Mouse (Mus musculus) bone marrow, adult 2 months (tissue): ENCODE measurements around the gene Clip3. TPM values are rescaled to one million over a fixed set of nuclear protein-coding genes. Genes with fewer than 3 reads are reported as not detected.

Source experiments
- H3K27ac ChIP-seq: fragments of 200-500 bp; 2 replicates; pipeline ENCODE4 v1.5.1; 2012; ENCODE audit warnings: low read depth, mild to moderate bottlenecking, control low read depth, inconsistent platforms, low read length; ENCODE audit not compliant: control insufficient read depth, poor library complexity, insufficient read depth
- H3K4me1 ChIP-seq: fragments of 200-500 bp; 2 replicates; pipeline ENCODE4 v1.6.1; 2011; ENCODE audit warnings: low read length; ENCODE audit not compliant: control insufficient read depth, insufficient read depth
- H3K4me3 ChIP-seq: fragments of 200-500 bp; replicated peaks from 2 replicates; pipeline ENCODE3; 2011; ENCODE audit warnings: mild to moderate bottlenecking, low read depth, low read length, control low read depth; ENCODE audit not compliant: control insufficient read depth
- CTCF ChIP-seq: fragments of 200-500 bp; IDR thresholded peaks from 2 replicates; pipeline ENCODE4 v1.5.1; 2011; ENCODE audit warnings: low read length, control low read depth; ENCODE audit not compliant: control insufficient read depth, insufficient read depth
- POLR2A ChIP-seq: fragments of 200-500 bp; IDR thresholded peaks from 2 replicates; pipeline ENCODE4 v1.6.1; 2011; ENCODE audit warnings: low read depth, mild to moderate bottlenecking, control low read depth, low read length, borderline replicate concordance; ENCODE audit not compliant: control insufficient read depth
- WGBS: fragments of 180-500 bp; shearing (Covaris S2); methylation state at CpG from one replicate; pipeline ENCODE4 v1.1.7; 2018; 5-methylcytosine and 5-hydroxymethylcytosine counted together
- polyA plus RNA-seq: library from polyadenylated mRNA; stranded (reverse); fragments of >200 nt; gene quantifications from 2 replicates; pipeline ENCODE4 v1.2.4, GENCODE M21; 2011; ENCODE audit warnings: low replicate concordance; ENCODE audit not compliant: missing spikeins, insufficient read depth, insufficient read length

Clip3 gene
- polyA plus RNA-seq, 1 experiment: 3.5 TPM

GRCm38 (mm10) chr7:30346635-30347379 lies 55.3 kb downstream of the Clip3 start:
- Histone ChIP-seq H3K27ac (no peak overlapping the region), H3K4me3 (no peak overlapping the region), H3K4me1 (no peaks in the 10 kb centered on the region; the same call in 1 of the 2 replicates)
- TF ChIP-seq POLR2A: no peak
- no peak for TF ChIP-seq CTCF
- WGBS: 23% methylated on average over 21 of the region's 21 CpGs

GRCm38 (mm10) chr7:30347828-30348227 lies 56.3 kb downstream of the Clip3 start:
- H3K27ac ChIP-seq: no peak overlapping the region

GRCm38 (mm10) chr7:30353279-30353822 lies 61.8 kb downstream of the Clip3 start:
- Histone ChIP-seq H3K4me1 (no peaks in the 10 kb centered on the region), H3K27ac (no peak overlapping the region), H3K4me3 (no peak overlapping the region)
- 13% methylated on average over 6 of the region's 6 CpGs for WGBS
- TF ChIP-seq CTCF (peak; percentile 71), POLR2A (no peak)

More at GRCm38 (mm10) chr7:30347828-30348227, 56.3 kb downstream of the Clip3 start:
- Histone ChIP-seq H3K4me3 (no peak overlapping the region), H3K4me1 (no peaks in the 10 kb centered on the region; the same call in 1 of the 2 replicates)
- WGBS: under 1% methylated on average over 30 of the region's 30 CpGs
- peak; percentile 71 for TF ChIP-seq CTCF
- 0 out of 2 replicates have a peak, but pooled peaks have one; percentile 6 for TF ChIP-seq POLR2A

GRCm38 (mm10) chr7:30354059-30354458 lies 62.5 kb downstream of the Clip3 start:
- Histone ChIP-seq H3K27ac (no peak overlapping the region), H3K4me3 (no peak overlapping the region), H3K4me1 (no peaks in the 10 kb centered on the region)
- WGBS: 64% methylated on average over 4 of the region's 4 CpGs
- TF ChIP-seq POLR2A (no peak), CTCF (no peak)

Other genes starting within 250 kb of the Clip3 start
- 0.52 and 0.66 TPM in 2 replicates for gene Zfp14, start 240.3 kb upstream of the Clip3 start, polyA plus RNA-seq
- gene Zfp82, start 218.8 kb upstream of the Clip3 start, polyA plus RNA-seq: 0.97 and 5.7 TPM in 2 replicates
- not detected in 2 replicates for gene Gm26920, start 201.3 kb upstream of the Clip3 start, polyA plus RNA-seq
- 2.0 and 5.9 TPM in 2 replicates for gene Zfp566, start 201.2 kb upstream of the Clip3 start, polyA plus RNA-seq
- 9.3 and 27.6 TPM in 2 replicates for gene Zfp260, start 197.0 kb upstream of the Clip3 start, polyA plus RNA-seq
- 0.57 and 0.95 TPM in 2 replicates for gene Zfp382, start 169.8 kb upstream of the Clip3 start, polyA plus RNA-seq
- 11.2 and 13.7 TPM in 2 replicates for gene Zfp146, start 122.0 kb upstream of the Clip3 start, polyA plus RNA-seq
- gene Cox7a1, start 107.6 kb upstream of the Clip3 start, polyA plus RNA-seq: 6.8 TPM in 1 of 2 replicates, not detected in the other
- gene Capns1, start 92.9 kb upstream of the Clip3 start, polyA plus RNA-seq: 120 and 171 TPM in 2 replicates
- gene Polr2i, start 59.8 kb upstream of the Clip3 start, polyA plus RNA-seq: 41.5 and 50.8 TPM in 2 replicates
- gene Tbcb, start 59.5 kb upstream of the Clip3 start, polyA plus RNA-seq: 24.0 and 67.8 TPM in 2 replicates
- not detected in 2 replicates for gene Ovol3, start 56.0 kb upstream of the Clip3 start, polyA plus RNA-seq
- gene Thap8, start 11.6 kb upstream of the Clip3 start, polyA plus RNA-seq: not detected in 2 replicates
- gene Wdr62, start 11.3 kb upstream of the Clip3 start, polyA plus RNA-seq: 33.7 and 45.3 TPM in 2 replicates
- 11.7 and 23.3 TPM in 2 replicates for gene Alkbh6, start 17.0 kb downstream of the Clip3 start, polyA plus RNA-seq
- gene Syne4, start 23.1 kb downstream of the Clip3 start, polyA plus RNA-seq: 1.3 and 8.9 TPM in 2 replicates
- gene E130208F15Rik, start 30.0 kb downstream of the Clip3 start, polyA plus RNA-seq: 0.56 TPM in 1 of 2 replicates, not detected in the other
- gene Sdhaf1, start 32.2 kb downstream of the Clip3 start, polyA plus RNA-seq: 6.3 and 10.1 TPM in 2 replicates
- gene Lrfn3, start 71.0 kb downstream of the Clip3 start, polyA plus RNA-seq: 0.45 and 0.70 TPM in 2 replicates
- 164 and 433 TPM in 2 replicates for gene Tyrobp, start 122.0 kb downstream of the Clip3 start, polyA plus RNA-seq
- 47.8 and 107 TPM in 2 replicates for gene Hcst, start 128.1 kb downstream of the Clip3 start, polyA plus RNA-seq
- 12.3 and 34.2 TPM in 2 replicates for gene Nfkbid, start 130.0 kb downstream of the Clip3 start, polyA plus RNA-seq
- 6.2 TPM in 1 of 2 replicates, not detected in the other for gene Aplp1, start 153.8 kb downstream of the Clip3 start, polyA plus RNA-seq
- gene Kirrel2, start 166.0 kb downstream of the Clip3 start, polyA plus RNA-seq: 0.25 and 4.8 TPM in 2 replicates
- gene Nphs1, start 166.6 kb downstream of the Clip3 start, polyA plus RNA-seq: 1.5 TPM in 1 of 2 replicates, not detected in the other
- gene Prodh2, start 201.9 kb downstream of the Clip3 start, polyA plus RNA-seq: 1.9 and 3.1 TPM in 2 replicates
- 45.1 and 61.6 TPM in 2 replicates for gene Arhgap33, start 243.3 kb downstream of the Clip3 start, polyA plus RNA-seq